Mouse (Mus musculus) B cell, adult (primary cell): ENCODE data around the gene Dnmt3l. TPM values are rescaled to one million over a fixed set of nuclear protein-coding genes. Genes with fewer than 3 reads are reported as not detected.

Source experiments
- total RNA-seq: library from RNA; stranded (reverse); gene quantifications from 4 replicates; pipeline ENCODE4 v1.2.4, GENCODE M21; 2023; ENCODE audit not compliant: inconsistent age

Gene Dnmt3l
- total RNA-seq, result not detected in 4 replicates

DNA sequence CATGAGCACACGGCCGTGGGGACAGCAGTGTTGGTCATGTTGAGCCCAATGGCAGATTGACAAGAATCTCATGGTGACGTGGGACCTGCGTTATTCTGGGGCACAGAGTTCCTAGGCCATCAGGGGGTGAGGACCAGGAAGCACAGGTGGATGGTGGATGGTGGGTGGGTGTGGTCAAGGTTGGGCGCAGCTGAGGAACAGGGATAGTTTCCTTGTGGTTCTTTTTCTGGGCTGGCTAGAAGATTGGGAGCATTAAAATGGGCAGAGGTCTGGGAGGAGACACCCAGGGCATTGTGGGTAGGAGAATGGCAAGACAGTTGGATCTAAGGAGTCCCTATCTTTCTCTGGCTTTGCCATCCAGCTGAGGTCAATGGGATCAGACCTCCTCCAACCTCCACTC lies at the start of gene Dnmt3l:
Gene Dnmt3l (plus strand): TSS at position 301 of the 400 bp plus-strand sequence.

DNA sequence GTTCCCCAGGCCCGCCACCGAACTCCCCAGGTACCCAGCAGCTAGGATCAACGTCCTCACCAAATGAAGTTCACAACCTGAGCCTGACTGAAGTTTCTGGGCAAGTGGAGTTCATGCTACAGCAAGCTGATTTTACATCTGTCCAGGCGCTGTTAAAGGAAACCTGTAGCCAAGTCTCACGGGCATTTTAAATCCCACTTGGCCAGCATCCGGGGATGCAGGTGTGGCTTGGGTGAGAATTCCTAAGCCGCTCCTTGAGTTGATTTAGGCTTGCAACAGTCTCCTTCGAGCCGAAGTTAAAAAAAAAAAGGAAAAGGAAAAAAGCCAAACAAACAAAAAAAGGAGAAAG lies 31.8 kb upstream of the Dnmt3l start, which contains the start of gene Pfkl:
Gene Pfkl (minus strand): TSS at position 139 of the 349 bp plus-strand sequence.

DNA sequence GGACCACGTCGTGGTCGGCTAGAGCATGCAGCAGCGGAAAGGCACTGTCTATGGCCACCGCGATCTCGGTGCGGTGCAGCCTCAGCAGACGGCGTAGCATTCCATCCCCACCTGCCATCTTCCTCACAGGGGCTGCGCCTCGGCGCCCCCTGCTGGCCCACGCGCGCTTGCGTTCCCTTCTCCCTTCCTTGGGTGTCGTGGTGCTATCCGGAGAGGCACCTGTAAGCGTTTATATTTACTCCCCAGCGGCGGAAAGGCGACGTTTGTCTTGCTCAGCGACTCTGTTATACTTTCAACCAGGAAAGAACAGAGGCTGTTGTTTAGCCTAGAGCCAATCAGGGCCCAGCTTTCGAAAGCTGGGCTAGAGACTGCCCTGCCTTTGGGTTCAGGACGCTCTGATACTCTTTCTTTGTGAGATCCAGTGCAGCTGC lies 1.7 kb downstream of the Dnmt3l start, which contains the start of gene Aire:
Gene Aire (minus strand): TSS at position 205 of the 431 bp plus-strand sequence.

DNA sequence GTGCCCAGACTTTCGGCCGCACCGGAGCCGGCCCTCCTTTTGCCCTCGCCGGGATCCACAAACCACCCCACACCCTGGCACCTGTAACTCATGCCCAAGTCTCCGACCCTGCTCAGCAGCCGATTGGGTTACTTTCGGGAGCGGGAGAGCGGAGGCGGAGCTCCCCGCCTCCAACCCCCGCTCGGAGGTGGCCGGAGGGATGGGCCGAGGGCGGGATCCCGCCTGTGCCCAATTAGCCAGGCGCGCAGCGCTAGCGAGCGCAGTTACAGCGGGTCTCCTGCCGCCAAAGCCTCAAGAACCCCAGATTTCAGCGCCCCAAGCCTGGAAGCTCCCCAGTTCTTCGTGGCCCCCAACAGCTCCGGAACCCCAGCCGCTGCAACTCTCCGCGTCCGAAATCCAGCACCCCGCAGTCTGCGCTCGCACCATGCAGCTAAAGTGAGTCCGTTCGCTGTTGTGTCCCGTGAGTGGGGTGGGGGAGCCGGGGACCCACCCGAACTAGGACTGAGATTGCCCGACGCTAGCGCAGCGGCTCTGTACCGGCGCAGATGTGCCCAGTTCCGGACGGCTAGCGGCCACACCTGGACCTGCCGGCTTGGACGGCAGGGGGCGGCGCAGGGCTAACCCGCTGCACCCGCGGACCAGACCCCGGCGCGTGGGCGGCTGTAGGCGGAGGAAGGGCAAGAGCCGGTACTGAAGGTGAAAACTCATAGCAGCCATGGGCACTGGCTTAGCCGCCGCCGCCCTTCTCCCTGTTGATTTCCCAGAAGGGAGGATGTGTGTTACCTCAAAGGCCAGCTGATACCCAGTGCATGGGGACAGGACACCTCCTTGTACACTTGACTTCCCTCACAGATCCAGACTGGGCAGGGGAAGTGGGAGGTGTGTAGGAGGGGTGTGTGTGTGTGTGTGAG lies 27.6 kb downstream of the Dnmt3l start, which contains the start of gene Icosl:
Gene Icosl (plus strand): TSS at position 202 of the 911 bp plus-strand sequence.

Other genes starting within 250 kb of the Dnmt3l start
- not detected in 4 replicates for gene Gm9639, start 246.9 kb upstream of the Dnmt3l start, total RNA-seq
- not detected in 4 replicates for gene Gm19668, start 242.8 kb upstream of the Dnmt3l start, total RNA-seq
- not detected in 4 replicates for gene Gm9507, start 230.1 kb upstream of the Dnmt3l start, total RNA-seq
- not detected in 4 replicates for gene Gm2696, start 227.3 kb upstream of the Dnmt3l start, total RNA-seq
- gene Krtap10-4, start 214.9 kb upstream of the Dnmt3l start, total RNA-seq, result not detected in 4 replicates
- not detected in 4 replicates for gene Krtap10-10, start 206.0 kb upstream of the Dnmt3l start, total RNA-seq
- gene Gm36176, start 195.1 kb upstream of the Dnmt3l start, total RNA-seq, result not detected in 4 replicates
- gene Gm10318, start 189.1 kb upstream of the Dnmt3l start, total RNA-seq, result not detected in 4 replicates
- not detected in 4 replicates for gene Gm3285, start 180.0 kb upstream of the Dnmt3l start, total RNA-seq
- gene Lrrc3, start 139.4 kb upstream of the Dnmt3l start, total RNA-seq, result 0.16 to 0.19 TPM in 2 of 4 replicates, not detected in the others
- gene Trpm2, start 71.4 kb upstream of the Dnmt3l start, total RNA-seq, result 17.7 to 30.3 TPM (median 24.5 TPM) in 4 replicates
- 8.2 to 11.2 TPM (median 8.8 TPM) in 4 replicates for gene 1810043G02Rik, start 63.4 kb upstream of the Dnmt3l start, total RNA-seq
- 74.1 to 88.4 TPM (median 80.7 TPM) in 4 replicates for gene Pfkl, start 31.9 kb upstream of the Dnmt3l start, total RNA-seq
- gene Aire, start 1.7 kb downstream of the Dnmt3l start, total RNA-seq, result 0.87 to 2.5 TPM (median 1.9 TPM) in 4 replicates
- 233 to 266 TPM (median 256 TPM) in 4 replicates for gene Icosl, start 27.4 kb downstream of the Dnmt3l start, total RNA-seq
- 39.8 to 48.0 TPM (median 42.1 TPM) in 4 replicates for gene D10Jhu81e, start 127.8 kb downstream of the Dnmt3l start, total RNA-seq
- gene Pwp2, start 143.2 kb downstream of the Dnmt3l start, total RNA-seq, result 25.1 to 27.9 TPM (median 26.1 TPM) in 4 replicates
- 67.7 to 81.1 TPM (median 70.3 TPM) in 4 replicates for gene Trappc10, start 202.7 kb downstream of the Dnmt3l start, total RNA-seq